Mouse (Mus musculus) T-cell, adult 2 months (primary cell): ENCODE data around the gene Gm3448.
A peak's percentile ranks its signal among the peaks of the same experiment; 100 is the strongest.
"Not testable (repeated sequence)": the region's sequence is repeated elsewhere in the genome, so short reads cannot be mapped to it uniquely, and the experiment has no call there.

Experiments
- DNase-seq: peaks from one replicate; pipeline ENCODE4 v3.0.0; 2022; ENCODE audit warnings: low spot score

Gene Gm3448

DNA sequence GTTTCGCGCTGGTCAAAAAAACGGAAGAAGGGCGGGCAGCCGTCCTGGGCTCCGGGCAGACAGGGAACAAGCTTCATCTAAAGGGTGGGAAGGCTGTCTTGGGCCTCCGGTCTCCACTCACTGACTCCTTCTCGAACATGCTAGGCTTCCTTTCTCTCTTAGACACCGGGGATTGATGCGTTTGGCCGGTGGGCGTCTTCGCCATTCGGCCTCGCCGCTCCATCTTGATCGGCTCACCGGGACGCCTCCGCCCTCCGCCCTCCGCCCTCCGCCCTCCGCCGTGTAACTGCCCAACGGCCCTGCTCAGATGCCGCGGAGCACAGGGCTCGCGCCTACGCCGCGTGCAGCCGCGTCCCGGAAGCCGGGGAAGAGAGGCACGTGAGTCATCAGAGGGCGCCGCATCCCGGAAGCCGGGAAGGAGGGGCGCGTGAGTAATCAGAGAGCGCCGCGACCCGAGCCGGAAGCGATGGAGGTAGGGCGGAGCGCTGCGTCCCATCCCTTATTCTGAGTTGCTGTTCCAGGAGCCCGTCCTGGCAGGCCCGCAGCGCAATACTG lies at the start of gene Gm3448, which contains the start of the genes Ermard and Tcte3:
Gene Gm3448 (minus strand): TSS at position 363 of the 555 bp plus-strand sequence.
Gene Ermard (plus strand): TSS at position 34 of the 555 bp plus-strand sequence.
Gene Tcte3 (minus strand): TSS at position 314 of the 555 bp plus-strand sequence.
- peak; percentile 25 for DNase-seq

DNA sequence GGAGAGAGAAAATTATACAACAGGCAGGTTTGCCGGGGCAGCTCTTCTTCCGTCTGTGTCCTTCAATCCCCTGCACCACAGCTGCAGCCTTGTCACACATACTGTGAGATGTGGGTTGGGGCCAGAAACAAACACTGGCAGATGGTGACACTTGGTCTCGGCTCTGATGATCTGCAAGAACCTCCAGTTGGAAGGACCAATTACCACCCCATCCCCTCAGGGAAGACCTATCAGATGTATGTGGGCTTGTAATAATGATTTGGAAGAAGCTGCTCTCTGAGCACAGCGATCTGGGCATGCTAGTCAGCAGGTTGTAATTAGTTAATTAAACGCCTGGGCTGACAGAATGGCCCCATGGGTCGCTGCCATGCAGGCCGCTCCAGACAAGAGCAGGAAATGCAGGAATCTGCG lies 47.3 kb upstream of the Gm3448 start:
- DNase-seq = no peak

DNA sequence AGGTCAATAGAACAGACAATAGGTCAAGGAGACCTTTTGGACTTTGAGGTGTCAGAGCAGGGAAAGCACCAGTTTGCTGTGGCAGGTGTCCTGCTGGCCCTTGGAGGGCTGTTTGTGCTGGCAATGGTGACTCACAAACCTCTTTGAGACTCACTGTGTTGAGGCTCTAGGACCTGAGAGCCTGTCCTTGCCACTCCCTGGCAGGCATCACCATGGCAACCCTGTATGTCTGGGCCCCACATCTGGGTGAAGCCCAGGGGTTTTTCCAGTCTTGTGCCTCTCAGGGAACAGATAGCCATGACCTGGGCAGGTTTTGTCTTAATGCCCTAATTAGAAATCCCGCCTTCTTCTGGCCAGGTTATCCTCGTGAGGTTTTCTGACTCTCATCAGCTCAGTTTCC lies 46.8 kb upstream of the Gm3448 start:
- no peak for DNase-seq

DNA sequence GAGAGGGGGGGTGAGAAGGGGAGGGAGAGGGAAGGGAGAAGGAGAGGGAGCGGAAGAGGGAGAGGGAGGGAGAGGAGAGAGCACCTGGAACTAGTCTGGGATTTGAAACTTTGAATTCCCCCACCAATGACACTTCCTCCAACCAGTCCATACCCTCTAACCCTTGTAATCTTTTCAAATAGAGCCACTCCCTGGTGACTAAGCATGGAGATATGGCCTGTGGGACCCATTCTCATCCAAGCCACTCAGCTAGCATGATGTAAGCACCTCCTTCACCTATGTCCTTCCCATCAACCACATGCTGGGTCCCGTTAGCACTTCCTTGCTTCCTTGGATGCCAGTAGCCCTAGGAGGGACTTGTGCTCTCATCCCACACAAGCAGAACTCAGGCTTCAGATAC lies 43.7 kb upstream of the Gm3448 start:
- no peak for DNase-seq

DNA sequence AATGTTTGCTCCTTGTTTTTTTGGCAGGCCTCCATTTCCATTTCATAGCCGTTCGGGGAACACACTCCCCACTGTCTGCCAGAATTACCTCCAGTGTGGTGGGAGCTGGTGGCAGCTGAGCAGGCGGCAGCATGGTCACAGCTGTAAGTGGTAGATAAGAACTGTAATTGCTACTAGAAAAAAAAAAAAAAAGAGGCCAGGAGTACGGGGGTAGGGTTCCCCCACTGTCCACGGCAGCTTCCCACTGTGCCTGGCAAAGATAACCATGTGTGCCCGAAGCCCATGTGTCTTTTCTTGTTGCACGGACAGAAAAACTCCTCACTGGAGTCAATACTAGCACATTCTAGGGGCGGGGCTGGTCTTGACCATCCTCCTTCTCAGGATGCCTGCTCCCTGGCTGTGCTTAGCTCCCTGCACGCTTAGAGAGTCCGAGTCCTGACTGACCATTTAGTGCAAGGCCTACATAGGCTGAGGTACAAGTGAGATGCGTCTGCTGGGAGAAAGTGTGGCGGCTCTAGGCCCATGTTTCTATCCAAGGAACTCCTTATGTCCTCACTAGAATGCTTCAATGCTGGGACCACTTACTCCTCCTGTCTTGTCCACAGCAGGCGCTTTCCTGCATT lies 43.0 kb upstream of the Gm3448 start:
- DNase-seq = no peak

DNA sequence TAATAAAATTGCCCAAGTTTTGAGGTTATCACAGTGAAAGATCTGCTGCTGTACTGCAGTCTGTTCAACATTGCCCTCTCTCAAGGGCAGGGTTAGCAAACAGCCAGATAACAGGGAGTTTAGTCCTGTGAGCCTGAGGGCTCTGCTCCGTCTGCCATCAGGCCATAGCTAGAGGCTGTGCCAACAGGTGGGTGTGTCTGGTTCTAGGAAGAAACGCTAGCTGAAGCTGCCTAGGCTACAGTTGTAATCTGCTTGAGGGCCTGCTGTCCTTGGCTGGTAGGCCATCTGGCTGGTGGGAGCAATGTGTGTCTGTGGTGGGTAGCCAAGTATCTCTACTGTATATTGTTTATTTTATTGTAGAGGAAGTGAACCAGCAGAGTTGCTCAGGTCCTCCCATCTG lies 36.2 kb upstream of the Gm3448 start:
- DNase-seq = no peak

DNA sequence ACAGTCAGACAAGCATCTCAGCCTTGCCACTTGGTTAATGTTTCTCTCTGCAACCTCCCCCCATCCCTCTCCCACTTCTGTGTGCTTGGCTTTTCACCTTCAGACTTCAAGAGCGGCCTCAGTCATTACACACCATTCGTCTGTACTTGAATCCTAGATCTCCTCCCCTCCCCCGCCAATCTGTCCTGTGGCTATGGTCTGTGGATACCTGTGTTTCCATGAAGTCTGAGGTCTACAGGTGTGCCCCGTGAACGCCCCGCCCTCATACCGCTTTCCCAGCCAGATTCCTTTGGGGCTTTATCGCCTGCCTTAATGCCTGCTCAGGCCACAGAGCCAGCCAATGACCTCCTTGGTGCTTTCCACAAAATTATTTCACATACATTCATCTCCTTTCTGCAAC lies 33.7 kb upstream of the Gm3448 start:
- DNase-seq = no peak

DNA sequence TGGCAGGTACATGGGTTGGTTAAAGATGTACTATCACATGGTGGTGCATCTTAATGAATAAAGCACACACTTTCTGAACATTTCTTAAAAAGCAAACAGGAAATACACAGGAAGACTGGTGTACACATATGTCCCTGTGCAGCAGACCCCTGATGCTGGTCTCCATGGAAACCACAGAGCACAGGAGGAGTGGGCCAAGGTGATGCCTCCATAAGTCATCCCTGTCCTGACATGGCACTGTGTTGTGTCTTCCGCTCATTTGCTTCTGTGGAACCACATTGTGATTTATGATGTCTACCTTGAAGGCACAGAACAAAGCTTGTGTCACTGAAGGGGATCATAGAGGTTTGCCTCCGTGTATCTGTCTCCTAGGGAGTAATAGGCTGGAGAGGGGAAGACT lies 30.9 kb upstream of the Gm3448 start:
- no peak for DNase-seq

DNA sequence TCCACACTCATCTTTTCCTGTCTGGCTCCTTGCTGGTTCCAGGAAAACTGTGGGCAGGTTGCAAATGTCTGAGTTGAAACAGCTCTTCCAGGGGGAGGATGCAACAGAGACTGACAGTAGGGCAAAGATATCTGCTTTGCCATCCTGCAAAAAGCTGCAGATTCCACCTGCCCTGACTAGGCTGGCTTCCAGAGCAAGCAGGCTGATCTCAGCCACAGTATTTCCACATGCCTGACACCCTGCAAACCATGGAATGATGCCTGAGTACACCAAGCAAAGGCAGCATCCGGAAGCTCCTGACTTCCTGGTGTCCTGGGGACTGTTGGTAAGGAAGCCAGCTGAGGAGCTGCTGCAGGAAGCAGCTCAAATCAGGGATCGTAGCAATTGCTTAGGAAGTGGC lies 27.8 kb upstream of the Gm3448 start:
- no peak for DNase-seq

DNA sequence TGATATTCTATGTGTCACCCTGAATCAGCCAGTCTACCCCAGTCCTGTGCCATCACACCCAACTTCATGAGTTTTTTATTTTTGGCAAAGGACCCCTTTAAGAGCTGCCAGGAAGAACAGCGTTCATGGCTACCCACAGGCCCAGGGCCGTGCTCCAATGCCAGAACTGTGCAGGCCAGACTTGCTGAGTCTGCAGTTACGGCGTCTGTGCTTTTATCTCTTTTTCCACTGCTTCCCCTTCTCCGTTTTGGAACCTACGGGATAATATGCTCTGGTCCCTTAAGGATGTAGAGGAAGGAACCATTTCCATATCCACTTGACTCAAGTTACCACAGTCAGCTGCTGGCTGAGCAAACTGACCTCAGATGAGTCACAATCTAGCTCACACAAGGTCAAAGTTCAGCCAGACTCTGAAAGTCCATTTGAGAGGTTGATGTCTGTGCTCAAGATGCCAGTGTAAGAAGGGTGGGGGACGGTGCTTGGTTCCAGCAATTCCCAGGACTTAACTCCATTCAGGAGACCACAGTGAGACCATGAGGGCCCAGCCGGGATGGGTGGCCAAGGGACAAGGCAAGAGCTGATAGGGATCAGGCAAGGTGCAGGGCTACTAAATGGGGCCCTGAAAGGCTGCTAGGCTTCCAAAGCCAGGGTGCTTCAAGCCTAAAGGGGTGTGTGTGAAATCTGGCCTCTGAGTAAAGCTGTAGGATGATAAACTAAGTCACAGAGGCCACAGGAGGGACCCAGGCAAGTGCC lies 26.9 kb upstream of the Gm3448 start:
- no peak for DNase-seq

DNA sequence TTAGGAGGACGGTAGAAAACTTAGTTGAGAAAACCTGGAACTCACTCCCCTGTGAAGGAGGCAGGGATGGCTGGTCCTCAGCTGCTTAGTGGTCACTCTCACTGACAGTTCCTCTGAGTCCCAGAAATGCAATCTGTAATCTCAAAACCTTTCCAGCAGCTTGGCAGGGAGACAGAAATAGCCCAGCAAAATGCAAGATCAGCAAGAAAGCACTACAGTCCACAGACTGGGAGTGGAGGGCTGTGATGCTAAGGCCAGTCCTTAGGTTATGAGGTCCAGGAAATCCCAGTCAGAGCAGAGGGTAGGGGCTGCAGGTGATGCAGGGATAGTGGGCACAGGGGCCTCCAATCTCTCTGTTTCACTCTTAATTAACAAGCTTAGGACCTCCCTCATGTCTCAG lies 25.6 kb upstream of the Gm3448 start:
- no peak for DNase-seq

DNA sequence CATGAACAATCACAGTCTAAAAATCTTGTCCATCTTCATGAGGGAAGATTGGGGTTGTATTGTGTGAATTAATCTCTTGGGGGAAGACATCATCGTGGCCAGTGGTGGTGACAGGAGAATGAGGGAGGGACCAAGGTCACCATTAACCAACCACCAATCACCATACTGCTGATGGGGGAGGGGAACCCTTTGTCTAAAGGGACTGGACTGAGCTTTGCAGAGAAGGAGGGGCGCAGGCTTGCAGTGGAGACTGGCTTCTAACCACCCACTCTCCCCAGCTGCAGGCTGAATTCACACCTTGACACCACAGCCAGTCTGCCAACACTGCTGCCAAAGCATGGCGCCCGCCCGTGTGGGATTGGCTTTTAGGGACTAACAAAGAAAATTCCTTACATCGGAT lies 24.7 kb upstream of the Gm3448 start:
- no peak for DNase-seq

DNA sequence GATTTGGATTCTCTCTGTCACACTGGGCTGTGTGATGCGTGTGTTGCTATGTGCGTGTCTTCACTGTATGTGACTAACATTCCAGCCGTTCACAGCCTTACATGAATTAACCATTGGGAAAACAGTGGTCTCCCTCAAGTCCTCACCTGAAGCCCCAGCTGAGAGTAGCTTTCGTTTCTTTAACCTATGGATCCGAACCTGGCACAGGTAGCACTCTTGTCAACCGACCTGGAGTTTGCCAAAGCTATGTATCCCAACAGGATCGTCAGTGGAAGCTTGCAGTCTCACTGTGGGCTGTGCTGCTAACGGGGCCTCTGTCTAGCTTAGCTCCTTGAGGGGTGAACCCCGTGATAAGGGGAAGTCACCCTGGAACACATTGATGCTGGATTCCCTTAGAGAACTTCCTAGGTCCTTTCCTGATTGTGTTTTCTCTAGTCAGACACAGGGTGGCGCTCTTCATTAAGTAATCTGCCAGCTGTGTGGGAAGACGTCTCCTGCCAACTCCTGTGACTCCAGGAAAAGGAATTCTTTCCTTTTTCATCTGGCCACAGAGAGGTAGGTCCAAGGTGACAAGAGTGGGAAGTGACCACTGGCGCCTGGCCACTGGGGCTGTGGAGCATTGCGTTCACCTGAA lies 24.2 kb upstream of the Gm3448 start:
- DNase-seq = no peak

DNA sequence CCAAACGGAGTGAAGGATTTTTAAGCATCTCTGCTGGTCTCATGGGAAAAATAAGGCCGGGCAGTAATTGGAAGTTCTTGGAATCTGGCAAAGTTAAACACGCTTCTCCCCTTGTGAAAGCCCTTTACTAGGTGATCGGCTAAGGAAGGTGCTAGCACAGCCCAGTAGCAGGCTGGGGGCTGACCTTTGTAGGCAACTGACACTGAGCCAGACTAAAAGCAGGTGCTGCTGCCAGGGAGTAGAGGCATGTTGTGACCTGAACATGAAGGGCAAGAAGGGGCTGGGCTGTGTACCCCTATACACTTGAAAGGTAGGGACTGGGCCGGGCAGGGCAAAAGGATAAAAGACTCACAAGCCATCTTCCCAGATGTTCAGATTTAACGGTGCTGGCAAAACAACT lies 19.0 kb upstream of the Gm3448 start:
- no peak for DNase-seq

DNA sequence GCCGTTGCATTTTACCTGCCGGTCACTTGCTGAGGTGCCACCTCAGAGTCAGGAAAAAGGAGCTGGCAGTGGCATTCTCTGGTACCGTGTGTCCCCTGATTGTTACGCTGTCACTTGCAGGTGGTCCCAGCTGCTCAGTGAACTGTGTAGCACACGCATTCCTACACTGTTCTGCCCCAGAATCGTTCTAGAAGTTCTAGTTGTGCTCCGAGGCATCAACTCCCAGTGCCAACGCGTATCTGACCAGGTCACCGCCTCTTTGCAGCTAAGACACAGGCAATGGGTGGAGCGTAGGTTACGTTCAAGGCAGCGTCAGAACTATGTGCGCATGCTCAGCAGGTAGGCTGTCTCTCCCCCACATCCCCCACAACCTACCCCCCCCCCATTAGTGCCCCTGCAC lies 18.3 kb upstream of the Gm3448 start:
- no peak for DNase-seq

DNA sequence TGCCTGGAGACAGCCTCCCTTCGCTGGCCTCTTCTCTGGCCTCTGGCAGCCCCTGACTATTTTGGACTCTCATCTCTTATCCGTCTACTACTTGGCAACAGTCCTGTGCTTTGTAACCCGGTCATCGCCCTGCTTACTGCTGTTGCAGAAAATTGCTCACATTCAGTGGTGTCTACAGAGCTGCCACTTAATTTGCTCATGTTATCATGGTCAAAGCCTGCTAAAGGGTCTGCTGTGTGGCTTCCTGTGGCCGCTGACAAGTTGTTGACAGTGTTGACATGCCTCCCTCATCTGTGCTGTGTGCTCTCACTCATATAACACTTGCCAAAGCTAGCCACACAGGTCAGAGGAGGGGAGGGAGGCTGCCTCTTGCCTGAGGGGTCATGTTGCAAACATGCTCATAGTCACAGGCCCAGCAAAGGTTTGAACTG lies 16.8 kb upstream of the Gm3448 start:
- DNase-seq = no peak

DNA sequence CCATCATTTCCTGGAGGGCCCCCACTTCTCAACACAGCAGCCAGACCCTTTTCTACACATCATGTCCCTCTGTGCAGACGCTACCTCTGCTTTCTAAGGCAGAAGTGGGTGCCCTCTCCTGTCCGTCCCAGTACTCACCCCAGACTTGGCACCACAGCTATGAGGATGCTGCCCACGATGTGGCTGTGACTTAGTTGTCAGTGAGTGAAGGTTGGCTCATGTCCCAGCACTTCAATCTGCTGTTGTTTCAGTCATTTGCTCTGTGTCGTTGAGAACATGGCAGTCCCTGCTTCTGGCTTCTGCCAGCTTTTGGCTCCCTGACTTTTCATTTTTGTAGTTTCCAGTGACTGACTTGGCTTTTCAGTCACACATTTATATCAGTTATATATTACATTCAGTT lies 14.6 kb upstream of the Gm3448 start:
- no peak for DNase-seq

DNA sequence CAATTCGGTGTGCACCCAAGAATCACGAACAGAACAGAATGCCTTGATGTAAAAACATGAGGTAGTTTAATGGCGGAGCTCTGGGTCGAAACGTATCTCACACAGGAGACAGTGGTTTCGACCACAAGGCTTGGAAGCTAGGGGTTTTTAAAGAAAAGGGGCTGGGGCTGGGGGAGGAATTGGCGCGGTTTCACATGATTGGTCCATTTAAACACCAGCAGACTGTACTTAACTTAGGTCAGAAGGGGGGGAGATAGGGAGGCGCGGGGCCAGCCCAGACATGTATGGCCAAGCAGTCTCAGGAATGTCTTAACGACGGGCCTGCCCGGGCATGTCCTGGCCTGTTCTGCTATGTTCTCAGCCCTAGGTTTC lies 12.5 kb upstream of the Gm3448 start:
- DNase-seq = not testable (repeated sequence)

DNA sequence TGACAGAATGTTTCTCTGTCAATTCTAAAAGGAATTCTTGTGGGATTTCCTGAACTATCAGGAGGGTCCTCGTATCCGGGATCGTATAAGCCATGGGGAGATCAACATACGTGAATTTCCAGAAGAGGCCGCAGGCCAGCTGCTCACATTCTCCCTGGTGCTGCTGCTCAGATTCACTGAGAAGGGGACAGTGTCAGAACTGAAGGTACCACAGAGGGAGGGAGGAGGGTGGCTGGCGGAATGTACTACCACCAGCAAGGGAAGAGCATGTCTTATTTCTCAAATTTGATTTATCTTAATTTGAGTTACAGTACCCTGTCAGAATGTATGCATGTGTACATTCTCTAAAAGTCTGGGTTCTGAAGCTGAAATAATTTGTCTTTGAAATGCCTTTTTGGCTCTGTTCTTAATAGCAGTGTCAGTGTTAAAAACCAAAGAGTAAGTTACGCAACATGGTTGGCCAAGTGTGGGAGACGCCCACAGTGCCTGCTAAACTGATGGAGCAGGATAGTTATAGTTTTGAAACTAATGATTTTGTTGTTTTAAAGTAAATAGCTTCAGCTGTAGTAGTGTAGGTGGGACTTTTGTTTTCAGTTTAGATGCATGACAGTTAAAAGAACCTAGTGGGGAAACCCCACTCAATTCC lies 12.0 kb upstream of the Gm3448 start:
- DNase-seq = not testable (repeated sequence)

DNA sequence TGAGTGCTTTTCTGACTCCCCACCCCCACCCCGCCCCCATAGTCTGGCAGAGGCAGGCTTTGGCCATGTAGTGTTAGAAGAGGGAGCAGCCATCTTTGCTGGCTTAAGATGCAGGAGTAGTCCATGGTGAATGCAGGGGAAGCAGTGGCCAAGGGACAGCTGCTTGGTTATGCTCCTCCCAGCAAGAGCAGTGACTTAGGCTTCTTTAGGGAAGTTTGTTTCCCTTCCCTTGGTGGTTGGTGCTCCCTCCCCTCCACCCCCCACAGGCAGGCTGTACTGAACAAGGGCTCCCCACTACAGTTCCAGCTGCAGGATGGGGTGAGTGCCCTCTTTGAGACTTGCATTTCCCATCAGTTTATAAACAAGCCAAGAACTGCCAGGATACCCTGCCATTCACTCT lies 11.4 kb upstream of the Gm3448 start:
- DNase-seq = not testable (repeated sequence)

DNA sequence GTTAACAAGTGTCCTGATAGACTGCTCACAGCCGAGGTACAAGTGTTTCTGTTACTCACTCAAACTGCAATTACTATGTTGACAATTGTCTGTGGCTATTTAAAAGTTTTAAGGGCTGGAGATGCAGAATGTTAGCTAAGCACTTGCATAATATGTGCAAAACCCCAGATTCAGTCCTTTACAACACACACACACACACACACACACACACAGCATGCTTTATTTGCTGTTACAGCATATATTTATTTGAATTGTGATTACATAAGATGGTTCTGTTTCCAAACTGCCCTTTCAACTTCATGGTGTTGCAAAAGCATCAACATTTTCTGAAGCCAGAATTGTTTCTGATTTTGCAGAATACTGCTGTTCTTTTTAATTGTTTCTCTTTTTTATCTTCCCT lies 9.0 kb upstream of the Gm3448 start:
- DNase-seq = not testable (repeated sequence)

DNA sequence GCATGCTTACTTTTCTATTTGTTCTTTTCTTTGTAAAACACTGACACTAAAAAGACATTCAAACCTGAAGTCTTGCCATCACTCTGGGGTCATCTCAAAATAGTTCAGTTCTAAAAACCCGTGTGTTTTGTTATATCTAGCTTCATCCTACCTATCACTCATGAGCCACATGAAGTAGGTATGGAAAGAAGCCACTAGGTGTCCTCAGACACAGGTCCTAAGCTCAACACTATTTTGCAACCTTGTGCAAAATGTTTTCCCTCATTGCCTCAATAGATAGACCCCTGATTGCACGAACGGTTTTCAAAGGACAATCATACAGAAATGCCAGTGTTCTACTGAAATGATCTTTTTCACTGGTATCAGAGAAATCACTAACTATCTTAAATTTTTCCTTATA lies 882 bp downstream of the Gm3448 start:
- not testable (repeated sequence) for DNase-seq
